Mouse (Mus musculus) embryonic facial prominence, embryonic 11.5 days (tissue): ENCODE measurements around the gene Mfng. TPM values are rescaled to one million over a fixed set of nuclear protein-coding genes. Genes with fewer than 3 reads are reported as not detected.

Experiments
- ATAC-seq: fragments of 200-750 bp; cut with Nextera tagmentation; replicated peaks from 2 replicates; pipeline ENCODE4 v1.8.0; 2017; ENCODE audit warnings: low read depth; ENCODE audit not compliant: insufficient number of reproducible peaks, low FRiP score, low TSS enrichment
- DNase-seq: peaks from one replicate; pipeline ENCODE4 v3.0.0-alpha.2; 2015; ENCODE audit warnings: low spot score
- H3K27ac ChIP-seq: fragments of 300-500 bp; sonication (generic); replicated peaks from 2 replicates; pipeline ENCODE4 v1.5.1; 2014; ENCODE audit warnings: mild to moderate bottlenecking, low read depth, low read length, control low read depth
- H3K27me3 ChIP-seq: fragments of 300-500 bp; sonication (generic); 2 replicates; pipeline ENCODE4 v1.6.1; 2014; ENCODE audit warnings: mild to moderate bottlenecking, low read length, moderate library complexity, mixed read lengths; ENCODE audit not compliant: control insufficient read depth, insufficient read depth
- H3K36me3 ChIP-seq: fragments of 300-500 bp; sonication (generic); replicated peaks from 2 replicates; pipeline ENCODE4 v1.6.1; 2014; ENCODE audit warnings: low read depth, mild to moderate bottlenecking, low read length, moderate library complexity, mixed read lengths; ENCODE audit not compliant: control insufficient read depth, insufficient read depth
- H3K4me1 ChIP-seq: fragments of 300-500 bp; sonication (generic); 2 replicates; pipeline ENCODE4 v1.6.1; 2014; ENCODE audit warnings: low read length, mixed read lengths; ENCODE audit not compliant: control insufficient read depth, insufficient read depth
- H3K4me2 ChIP-seq: fragments of 300-500 bp; sonication (generic); 2 replicates; pipeline ENCODE4 v1.6.1; 2014; ENCODE audit warnings: low read depth, mild to moderate bottlenecking, control low read depth, low read length, moderate library complexity
- H3K4me3 ChIP-seq: fragments of 300-500 bp; sonication (generic); 2 replicates; pipeline ENCODE4 v1.5.1; 2014; ENCODE audit warnings: low read depth, low read length, control low read depth
- H3K9ac ChIP-seq: fragments of 300-500 bp; sonication (generic); replicated peaks from 2 replicates; pipeline ENCODE4 v1.6.1; 2014; ENCODE audit warnings: mild to moderate bottlenecking, control low read depth, low read length
- H3K9me3 ChIP-seq: fragments of 300-500 bp; sonication (generic); replicated peaks from 2 replicates; pipeline ENCODE4 v1.6.1; 2016; ENCODE audit warnings: mild to moderate bottlenecking, low read length, inconsistent platforms, mixed read lengths; ENCODE audit not compliant: control insufficient read depth
- WGBS: fragments of 180-500 bp; shearing (Covaris S2); extraction: QIAGEN DNeasy Blood & Tissue Kit; methylation state at CpG from one replicate; pipeline ENCODE4 v1.1.7; 2014; 5-methylcytosine and 5-hydroxymethylcytosine counted together
- polyA plus RNA-seq: library from polyadenylated mRNA; unstranded; fragments of >200 nt; fragmentation: Nextera tagmentation; extraction: Ambion mirVana; gene quantifications from 2 replicates; pipeline ENCODE4 v1.2.1, GENCODE M21; 2014

The Mfng gene
- polyA plus RNA-seq, 1 experiment from 2014 or later: 15.9 TPM

DNA sequence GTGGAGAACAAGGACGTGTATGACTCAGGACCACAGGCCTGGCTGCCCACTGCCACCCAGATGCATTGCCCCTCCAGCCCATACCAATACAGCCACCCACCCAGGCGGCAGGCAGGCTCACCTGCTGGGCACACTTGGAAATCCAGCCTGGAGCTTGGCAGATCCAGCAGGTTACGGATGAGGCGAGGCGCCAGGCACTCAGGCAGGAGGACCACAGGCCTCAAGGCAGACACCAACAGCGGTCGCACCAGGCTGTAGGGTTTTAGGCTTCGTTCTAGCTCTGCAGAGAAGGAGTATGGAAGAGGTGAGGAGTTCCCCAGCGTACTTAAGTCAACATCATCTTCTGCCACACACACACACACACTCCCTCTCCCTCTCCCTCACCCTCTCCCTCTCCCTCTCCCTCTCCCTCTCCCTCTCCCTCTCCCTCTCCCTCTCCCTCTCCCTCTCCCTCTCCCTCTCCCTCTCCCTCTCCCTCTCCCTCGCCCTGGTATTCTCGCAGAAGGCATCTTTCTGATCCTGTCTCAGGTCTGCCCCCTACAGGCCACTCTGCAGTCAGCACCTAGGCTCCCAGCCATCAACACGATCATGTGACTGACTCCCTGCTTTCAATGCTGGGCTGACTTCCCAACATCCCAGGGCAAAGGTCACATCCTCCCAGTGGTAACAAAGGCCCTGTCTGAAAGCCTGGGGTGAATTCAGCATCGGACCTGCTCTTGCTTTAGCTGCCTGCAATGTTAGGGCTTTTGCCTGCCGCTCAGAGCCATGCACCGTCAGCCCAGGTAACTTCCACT, 5.0 kb upstream of the Mfng start:
- 46% methylated on average over 13 of the region's 15 CpGs for WGBS
- no peak overlapping the region for H3K4me2 ChIP-seq
- H3K27ac ChIP-seq: no peak overlapping the region
- no peaks in the 10 kb centered on the region for H3K27me3 ChIP-seq
- no peak overlapping the region for H3K4me3 ChIP-seq
- DNase-seq (peak; percentile 91), ATAC-seq (no peak)
- H3K4me1 ChIP-seq: peaks cover 4% of the 10 kb centered on the region; the same call in 1 of the 2 replicates
- no peaks in the 10 kb centered on the region for H3K9me3 ChIP-seq
- no peaks in the 10 kb centered on the region for H3K36me3 ChIP-seq
- H3K9ac ChIP-seq: no peak overlapping the region

DNA sequence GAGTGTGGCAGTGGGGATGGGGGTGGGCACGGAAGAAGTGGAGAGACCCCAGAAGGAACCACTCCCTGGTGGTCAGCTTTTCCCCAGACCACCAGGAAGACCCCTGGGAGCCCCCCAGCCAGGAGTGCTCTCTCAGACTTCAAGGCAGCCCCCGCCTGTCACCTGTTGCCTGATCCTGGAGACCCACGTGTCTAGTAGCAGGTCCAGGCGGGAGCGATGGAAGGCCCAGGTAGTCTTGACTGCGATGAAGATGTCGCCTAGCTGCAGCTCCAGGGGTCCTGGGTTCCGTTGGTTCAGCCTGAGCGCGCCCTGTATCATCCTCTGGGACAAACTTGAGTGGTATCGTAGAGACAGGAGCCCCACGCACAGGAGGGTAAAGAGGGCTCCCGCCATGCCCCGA, 419 bp downstream of the Mfng start:
- no peak for ATAC-seq

GRCm38 (mm10) chr15:78772368-78772763, 909 bp downstream of the Mfng start:
- ATAC-seq (no peak), DNase-seq (no peak)
- Histone ChIP-seq H3K4me3 (peak overlapping the region; percentile 21), H3K4me1 (peaks cover 8% of the 10 kb centered on the region; the same call in 1 of the 2 replicates), H3K9ac (peak overlapping the region; percentile 34; the same call in 1 of the 2 replicates), H3K27me3 (no peaks in the 10 kb centered on the region), H3K9me3 (no peaks in the 10 kb centered on the region; the same call in 1 of the 2 replicates), H3K4me2 (peak overlapping the region; percentile 29), H3K27ac (no peak overlapping the region), H3K36me3 (no peaks in the 10 kb centered on the region)
- WGBS: 56% methylated on average over 4 of the region's 4 CpGs

More for the DNA sequence above, 419 bp downstream of the Mfng start:
- Histone ChIP-seq H3K4me3 (peak overlapping the region; percentile 21), H3K27ac (no peak overlapping the region), H3K4me1 (peaks cover 8% of the 10 kb centered on the region; the same call in 1 of the 2 replicates), H3K27me3 (no peaks in the 10 kb centered on the region), H3K4me2 (peak overlapping the region; percentile 44), H3K36me3 (no peaks in the 10 kb centered on the region), H3K9ac (peak overlapping the region; percentile 34; the same call in 1 of the 2 replicates), H3K9me3 (no peaks in the 10 kb centered on the region; the same call in 1 of the 2 replicates)
- no peak for DNase-seq
- 36% methylated on average over 14 of the region's 14 CpGs for WGBS

DNA sequence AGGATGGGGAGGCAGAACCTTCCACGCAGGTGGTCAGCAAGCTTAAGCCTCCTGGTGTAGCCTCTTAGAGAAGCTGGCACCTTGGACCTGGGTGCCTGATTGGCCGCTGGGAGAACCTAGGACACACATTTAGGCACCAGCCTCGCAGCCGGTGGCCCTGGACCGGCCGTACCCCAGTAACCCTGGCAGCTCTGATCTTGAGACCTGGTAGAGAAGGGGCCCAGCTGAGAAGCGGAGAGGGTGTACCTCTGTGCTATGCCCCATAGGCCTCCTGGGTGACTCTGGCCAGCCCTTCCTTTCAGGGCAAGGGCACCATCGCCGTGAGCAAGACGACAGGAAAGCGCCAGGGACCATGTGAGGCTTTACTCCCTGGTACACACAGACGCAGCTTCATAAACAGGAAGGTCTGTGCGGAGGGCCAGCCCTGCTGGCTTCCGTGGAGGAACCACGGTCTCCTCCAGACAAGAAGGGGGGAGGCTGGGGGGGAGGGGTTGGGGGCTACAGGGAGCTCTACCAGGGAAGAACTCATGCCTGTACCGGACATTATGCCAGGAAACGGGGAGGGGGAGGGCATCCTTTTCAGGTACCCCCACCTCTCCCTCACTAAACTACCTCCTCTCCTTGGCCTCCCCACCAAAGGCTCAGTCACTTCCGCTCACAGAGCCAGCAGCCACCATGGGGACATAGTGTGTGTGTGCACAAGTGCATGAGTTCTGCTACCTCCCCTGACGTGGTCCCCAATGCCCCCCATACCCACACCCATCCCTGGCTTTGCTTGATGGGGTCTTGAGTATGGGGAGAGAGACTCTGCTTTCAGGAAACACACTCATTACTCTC, 1.5 kb downstream of the Mfng start:
- peak; percentile 15 for DNase-seq
- WGBS: 59% methylated on average over 18 of the region's 19 CpGs
- Histone ChIP-seq H3K9me3 (no peaks in the 10 kb centered on the region; the same call in 1 of the 2 replicates), H3K4me1 (peaks cover 8% of the 10 kb centered on the region; the same call in 1 of the 2 replicates), H3K27me3 (no peaks in the 10 kb centered on the region), H3K27ac (peak overlapping the region; percentile 49), H3K4me2 (peak overlapping the region; percentile 26; the same call in 1 of the 2 replicates), H3K4me3 (peak overlapping the region; percentile 21; the same call in 1 of the 2 replicates), H3K9ac (peak overlapping the region; percentile 41), H3K36me3 (no peaks in the 10 kb centered on the region)
- no peak for ATAC-seq

- ATAC-seq (peak; percentile 24; the same call in 1 of the 2 replicates), DNase-seq (peak; percentile 53)
- no peaks in the 10 kb centered on the region for H3K36me3 ChIP-seq
- H3K27me3 ChIP-seq: no peaks in the 10 kb centered on the region
- H3K4me3 ChIP-seq: 0 out of 2 replicates have a peak overlapping the region, but pooled peaks have one; percentile 11
- peak overlapping the region; percentile 41 for H3K9ac ChIP-seq
- H3K27ac ChIP-seq: peak overlapping the region; percentile 49
- 0 out of 2 replicates have a peak overlapping the region, but pooled peaks have one; percentile 30 for H3K4me2 ChIP-seq
- peaks cover 8% of the 10 kb centered on the region; the same call in 1 of the 2 replicates for H3K4me1 ChIP-seq
- H3K9me3 ChIP-seq: no peaks in the 10 kb centered on the region; the same call in 1 of the 2 replicates
- WGBS: 30% methylated on average over 5 of the region's 5 CpGs
These were observed 2.3 kb downstream of the Mfng start for GRCm38 (mm10) chr15:78770983-78771355.

GRCm38 (mm10) chr15:78770234-78770982, 2.9 kb downstream of the Mfng start:
- DNase-seq: no peak
- ATAC-seq: no peak
- H3K4me3 ChIP-seq: peak overlapping the region; percentile 6; the same call in 1 of the 2 replicates
- no peaks in the 10 kb centered on the region for H3K36me3 ChIP-seq
- no peaks in the 10 kb centered on the region; the same call in 1 of the 2 replicates for H3K9me3 ChIP-seq
- peak overlapping the region; percentile 48 for H3K9ac ChIP-seq
- peak overlapping the region; percentile 30 for H3K4me2 ChIP-seq
- no peaks in the 10 kb centered on the region for H3K27me3 ChIP-seq
- H3K4me1 ChIP-seq: peaks cover 8% of the 10 kb centered on the region; the same call in 1 of the 2 replicates
- peak overlapping the region; percentile 75 for H3K27ac ChIP-seq
- WGBS: 49% methylated on average over 9 of the region's 9 CpGs

DNA sequence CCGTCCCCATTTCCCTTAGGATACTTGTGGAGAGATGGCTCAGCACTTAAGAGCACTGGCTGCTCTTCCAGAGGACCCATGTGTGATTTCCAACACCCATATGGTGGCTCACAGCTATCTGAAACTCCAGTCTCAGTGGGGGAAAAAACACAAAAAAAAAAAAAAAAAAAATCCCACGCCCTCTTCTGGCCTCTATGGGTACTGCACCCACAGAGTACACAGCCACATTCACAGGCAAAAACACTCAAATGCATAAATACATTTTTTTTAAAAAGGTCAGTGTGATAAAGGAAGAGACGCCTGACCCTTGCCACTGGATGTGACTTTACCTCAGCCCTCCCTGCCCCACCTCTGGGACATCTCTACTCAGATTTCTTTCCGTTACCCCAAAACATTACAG, 4.2 kb downstream of the Mfng start:
- no peak for ATAC-seq
- Histone ChIP-seq H3K9me3 (no peaks in the 10 kb centered on the region; the same call in 1 of the 2 replicates), H3K4me1 (peaks cover 8% of the 10 kb centered on the region; the same call in 1 of the 2 replicates), H3K9ac (no peak overlapping the region), H3K27ac (no peak overlapping the region), H3K36me3 (no peaks in the 10 kb centered on the region), H3K4me2 (no peak overlapping the region), H3K27me3 (no peaks in the 10 kb centered on the region), H3K4me3 (no peak overlapping the region)
- 83% methylated on average over 4 of the region's 4 CpGs for WGBS
- DNase-seq: no peak
